Mouse (Mus musculus): ENCODE data around the gene Omt2b. TPM values are rescaled to one million over a fixed set of nuclear protein-coding genes. Genes with fewer than 3 reads are reported as not detected.
"Not testable (repeated sequence)": the region's sequence is repeated elsewhere in the genome, so short reads cannot be mapped to it uniquely, and the experiment has no call there.

The Omt2b gene
- total RNA-seq (2022), result not detected

DNA sequence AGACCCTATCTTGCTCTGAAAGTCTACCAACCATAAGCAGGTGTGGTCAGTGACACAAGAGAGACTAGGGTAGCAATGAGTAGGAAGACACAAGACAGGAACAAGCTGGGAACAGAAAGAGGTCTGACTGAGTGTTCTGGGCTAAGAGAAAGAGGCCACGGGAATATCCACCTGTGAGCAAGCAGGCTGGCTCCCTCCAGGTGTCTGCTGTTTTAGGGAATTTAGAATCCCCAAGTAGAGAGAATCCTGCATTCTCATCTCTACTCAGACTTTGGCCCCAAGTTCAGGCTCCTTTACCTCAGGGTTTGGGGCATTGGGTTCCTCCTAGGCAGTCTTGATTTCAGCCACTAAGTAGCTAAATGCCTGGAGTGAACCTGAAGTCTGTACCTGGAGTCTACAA is at the start of gene Omt2b:
TSS of gene Omt2b (plus strand) at position 301 of the 400 bp plus-strand sequence.
- not testable (repeated sequence) for DNase-seq (ENCODE audit: low spot score in 2 of 2)

DNA sequence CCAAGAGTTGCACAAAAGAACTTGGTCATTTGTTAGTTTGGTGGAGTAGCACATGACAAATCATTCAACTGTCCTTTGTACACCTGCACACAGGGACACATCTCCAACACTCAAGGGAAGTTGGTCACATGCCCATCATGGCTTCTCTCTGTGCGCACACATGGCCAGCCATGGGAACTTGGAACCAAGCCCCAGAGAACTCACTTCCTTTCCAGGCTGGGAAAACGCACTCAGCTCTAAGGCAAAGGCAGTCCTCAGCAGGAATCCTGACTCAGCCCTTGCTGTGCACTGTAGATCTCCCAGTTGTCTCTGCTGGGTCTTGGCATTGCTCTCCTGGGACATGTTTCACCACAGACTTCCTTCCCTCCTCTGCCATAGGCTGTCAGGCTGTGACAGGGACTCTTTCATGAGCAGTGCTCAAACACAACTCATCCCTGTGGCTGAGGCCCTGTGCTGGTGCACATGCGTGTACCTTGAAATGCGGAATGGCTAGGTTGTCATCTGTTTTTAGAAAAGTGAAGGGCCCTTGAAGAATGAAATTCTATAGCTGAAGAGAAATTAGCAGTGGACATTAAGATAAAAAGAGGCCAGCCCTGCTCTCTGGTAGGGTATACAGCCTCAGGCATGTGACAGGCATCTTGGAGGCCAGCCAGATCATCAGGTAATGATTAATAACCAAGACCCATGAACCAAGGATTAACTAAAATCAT is 45.2 kb upstream of the Omt2b start:
- DNase-seq (ENCODE audit: low spot score in 2 of 2), result not testable (repeated sequence)

DNA sequence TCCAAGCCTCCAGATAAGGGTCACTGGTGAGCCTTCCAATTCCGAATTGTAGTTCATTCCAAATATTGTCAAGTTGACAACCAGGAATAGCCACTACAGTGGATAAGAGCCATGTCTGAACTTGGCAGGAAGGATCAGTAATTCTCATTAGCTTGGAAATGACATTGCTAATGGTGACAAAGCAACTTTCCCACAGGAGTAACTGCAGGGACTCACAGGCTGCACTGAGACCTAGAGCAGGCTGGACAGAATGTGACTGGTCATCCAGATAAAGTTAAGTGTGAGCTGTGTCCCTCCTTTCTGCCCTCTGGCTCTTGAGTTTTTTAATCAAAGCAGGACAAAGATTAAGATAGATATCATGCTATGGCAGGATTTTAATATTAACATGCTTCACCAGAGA is 38.3 kb upstream of the Omt2b start:
- not testable (repeated sequence) for DNase-seq (ENCODE audit: low spot score in 2 of 2)

DNA sequence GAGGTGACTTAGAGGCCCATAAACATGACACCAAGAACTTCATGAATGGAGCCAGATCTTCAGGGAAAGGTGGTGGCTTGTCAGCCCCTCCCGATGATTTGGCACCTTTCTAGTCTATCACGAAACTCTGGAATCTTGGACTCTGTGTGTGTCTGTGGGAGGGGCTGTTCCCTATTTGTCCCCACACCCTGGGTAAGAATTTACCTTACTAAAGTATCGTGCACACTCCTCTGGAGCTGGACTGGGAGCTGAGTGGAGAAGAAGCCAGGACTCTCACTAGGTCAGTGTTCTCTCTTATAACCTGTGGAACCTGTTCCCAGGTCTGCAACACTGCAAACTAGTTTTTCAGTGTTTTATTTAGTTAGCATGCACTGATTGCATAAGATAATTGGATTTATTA is 37.7 kb upstream of the Omt2b start, which contains the start of gene Gm10639:
TSS of gene Gm10639 (plus strand) at position 201 of the 400 bp plus-strand sequence.
- DNase-seq (ENCODE audit: low spot score in 2 of 2), result not testable (repeated sequence)

DNA sequence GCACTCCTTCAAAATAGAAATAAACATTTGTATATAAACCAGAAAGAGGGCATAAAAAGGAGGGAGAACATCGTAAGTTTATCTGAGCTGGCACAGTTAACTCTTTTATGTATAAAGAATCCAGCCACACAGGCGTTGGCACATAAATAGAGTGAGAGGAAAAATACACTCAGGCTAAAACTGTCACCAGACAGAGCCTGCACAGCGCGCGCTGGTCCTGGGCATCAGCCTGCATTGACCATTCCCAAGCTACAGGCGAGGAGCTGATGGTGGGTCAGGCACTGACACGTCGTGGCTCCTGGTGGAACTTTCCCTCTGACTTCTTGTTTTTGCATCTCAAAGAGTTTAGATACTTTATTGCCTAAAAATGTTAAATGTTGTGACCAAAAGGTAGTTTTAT is 34.9 kb upstream of the Omt2b start:
- not testable (repeated sequence) for DNase-seq (ENCODE audit: low spot score in 2 of 2)

DNA sequence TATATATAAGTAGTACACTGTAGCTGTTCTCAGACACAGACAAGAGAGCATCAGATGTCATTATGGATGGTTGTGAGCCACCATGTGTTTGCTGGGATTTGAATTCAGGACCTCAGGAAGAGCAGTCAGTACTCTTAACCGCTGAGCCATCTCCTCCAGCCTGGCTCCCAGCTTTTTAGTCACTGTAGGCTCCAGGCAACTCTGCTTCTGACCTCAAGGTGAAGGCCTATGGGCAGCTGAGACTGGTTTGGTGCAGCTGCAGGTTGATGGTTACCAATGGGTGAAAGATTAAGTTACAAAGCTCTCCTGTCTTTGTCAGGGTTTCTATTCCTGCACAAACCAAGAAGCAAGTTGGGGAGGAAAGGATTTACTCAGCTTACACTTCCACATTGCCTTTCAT is 33.7 kb upstream of the Omt2b start:
- not testable (repeated sequence) for DNase-seq (ENCODE audit: low spot score in 2 of 2)

DNA sequence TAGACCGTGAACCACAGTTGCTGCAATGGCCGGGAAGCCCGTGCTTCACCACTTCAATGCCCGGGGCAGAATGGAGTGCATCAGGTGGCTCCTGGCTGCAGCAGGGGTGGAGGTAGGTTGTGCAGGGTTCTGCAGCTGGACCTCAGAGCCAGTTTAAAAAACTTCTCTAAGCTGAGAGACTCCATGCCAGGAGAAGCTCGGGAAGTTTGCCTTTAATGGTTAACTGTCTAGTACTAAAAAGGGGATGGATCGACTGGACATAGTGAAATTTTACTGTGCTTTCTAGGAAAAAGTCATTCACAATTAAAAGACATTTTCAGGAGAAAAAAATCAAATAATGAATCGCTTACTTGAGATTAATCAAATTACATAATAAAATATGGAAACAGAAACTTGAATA is 32.6 kb upstream of the Omt2b start:
- DNase-seq (ENCODE audit: low spot score in 2 of 2), result not testable (repeated sequence)

DNA sequence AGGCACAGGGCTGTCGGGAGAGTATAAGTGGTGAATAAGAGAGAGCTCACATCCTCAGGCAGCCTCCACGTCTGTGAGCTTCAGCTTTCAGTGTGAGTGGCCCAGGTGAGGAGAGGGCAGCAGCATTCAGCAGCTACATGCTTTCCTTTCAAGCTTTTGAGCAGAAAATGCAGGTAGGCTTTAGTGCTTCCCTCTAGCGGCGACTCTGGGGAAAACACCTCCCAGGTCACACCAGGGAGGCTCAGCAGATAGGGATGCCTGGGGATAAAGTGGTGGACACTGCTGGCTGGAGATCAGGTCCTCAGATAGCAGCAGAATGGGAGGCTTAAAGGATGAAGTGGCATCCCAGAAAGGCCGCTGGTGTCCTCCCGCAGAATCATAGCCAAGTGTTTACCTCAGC is 31.3 kb upstream of the Omt2b start:
- DNase-seq (ENCODE audit: low spot score in 2 of 2), result peak in 1 of 2 experiments; percentile 3

DNA sequence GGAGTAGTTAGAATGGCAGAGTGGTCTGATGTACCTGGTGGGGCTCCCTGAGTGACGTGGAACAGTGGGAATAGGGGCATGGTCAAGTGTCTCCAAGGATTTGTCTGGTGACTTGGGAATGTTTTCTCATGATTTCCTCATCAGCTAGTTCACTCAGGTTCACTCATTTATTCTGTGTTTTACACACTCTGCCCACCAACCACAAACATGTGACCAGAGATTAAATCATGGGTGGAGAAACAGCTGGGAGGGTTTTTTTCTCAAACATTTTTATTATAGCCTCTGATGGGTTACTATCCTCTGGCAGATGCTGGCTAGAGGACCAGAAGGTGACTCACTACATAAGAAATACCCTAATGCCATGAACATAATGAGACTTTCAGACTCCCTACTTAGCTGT is 29.2 kb upstream of the Omt2b start:
- no peak for DNase-seq (ENCODE audit: low spot score in 2 of 2)

DNA sequence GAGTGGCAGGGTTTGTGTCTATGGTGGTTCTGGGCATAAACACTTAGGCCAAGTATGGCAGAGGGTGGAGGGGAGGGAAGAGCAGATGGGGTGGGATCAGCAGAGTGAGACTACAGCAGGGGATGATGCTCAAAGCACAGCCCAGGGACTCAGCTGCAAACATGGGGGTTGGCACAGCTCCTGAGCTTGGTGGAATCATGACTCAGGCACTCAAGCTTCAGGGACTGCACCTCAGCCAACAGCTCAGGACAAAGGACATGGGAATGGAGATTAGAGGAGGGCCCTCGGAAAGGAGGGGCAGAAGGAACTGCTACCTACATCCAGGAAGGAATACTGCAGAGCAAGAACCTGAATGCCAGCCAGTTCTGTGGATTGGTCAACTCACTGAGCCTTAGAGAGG is 28.2 kb upstream of the Omt2b start:
- DNase-seq (ENCODE audit: low spot score in 2 of 2), result not testable (repeated sequence)

DNA sequence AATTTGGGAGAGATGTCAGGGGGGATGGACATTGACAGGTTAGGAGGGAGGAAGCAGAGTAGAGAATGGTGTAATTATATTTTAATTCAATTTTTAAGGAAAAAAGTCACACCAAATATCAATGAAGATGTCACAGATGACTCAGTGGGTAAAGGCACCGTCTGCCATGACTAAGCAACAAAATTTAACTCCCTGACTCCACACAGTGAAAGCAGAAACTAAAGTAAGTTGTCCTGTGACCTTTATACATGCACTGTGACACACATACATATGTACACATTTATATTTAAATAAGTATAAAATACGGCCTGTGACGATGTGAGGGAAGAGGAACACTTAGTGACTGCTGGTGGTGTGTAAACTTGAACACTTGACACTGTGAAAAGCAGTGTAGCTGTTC is 19.3 kb upstream of the Omt2b start:
- DNase-seq (ENCODE audit: low spot score in 2 of 2), result not testable (repeated sequence)

DNA sequence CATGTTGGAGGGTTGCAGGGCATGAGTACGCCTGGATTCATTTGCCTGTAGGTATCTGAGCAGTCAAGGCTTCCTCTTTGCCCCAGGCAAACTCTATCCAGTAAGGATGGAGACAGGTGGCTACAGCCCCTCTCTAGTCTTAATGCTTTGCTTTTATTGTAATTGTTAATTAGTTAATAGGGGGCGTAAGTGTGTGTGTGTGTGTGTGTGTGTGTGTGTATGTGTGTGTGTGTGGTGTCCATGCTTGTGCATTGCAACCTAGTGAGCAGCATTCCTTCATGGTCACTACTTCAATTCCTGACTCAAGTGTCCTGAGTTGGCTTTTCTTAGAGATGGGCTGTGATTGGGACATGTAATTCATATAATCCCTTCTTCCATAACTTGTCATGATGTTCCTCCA is 12.7 kb upstream of the Omt2b start, which contains the start of gene Omt2a:
TSS of gene Omt2a (minus strand) at position 101 of the 400 bp plus-strand sequence.
- no peak for DNase-seq (ENCODE audit: low spot score in 2 of 2)

DNA sequence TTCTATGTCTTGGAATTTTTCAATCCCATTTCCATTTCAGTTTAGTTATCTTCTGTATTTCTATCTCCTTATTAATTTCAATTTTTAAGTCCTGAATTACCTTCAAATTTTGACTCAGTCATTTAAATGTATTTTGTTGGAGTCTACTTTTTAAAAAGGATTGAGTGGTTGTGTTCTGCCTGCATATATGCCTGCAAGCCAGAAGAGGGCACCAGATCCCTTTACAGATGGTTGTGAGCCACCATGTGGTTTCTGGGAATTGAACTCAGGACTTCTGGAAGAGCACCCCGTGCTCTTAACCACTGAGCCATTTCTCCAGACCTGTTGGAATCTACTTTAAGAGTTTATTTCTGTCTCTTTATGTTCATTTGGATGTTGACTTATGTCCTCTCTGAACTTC is 7.9 kb upstream of the Omt2b start:
- no peak for DNase-seq (ENCODE audit: low spot score in 2 of 2)

DNA sequence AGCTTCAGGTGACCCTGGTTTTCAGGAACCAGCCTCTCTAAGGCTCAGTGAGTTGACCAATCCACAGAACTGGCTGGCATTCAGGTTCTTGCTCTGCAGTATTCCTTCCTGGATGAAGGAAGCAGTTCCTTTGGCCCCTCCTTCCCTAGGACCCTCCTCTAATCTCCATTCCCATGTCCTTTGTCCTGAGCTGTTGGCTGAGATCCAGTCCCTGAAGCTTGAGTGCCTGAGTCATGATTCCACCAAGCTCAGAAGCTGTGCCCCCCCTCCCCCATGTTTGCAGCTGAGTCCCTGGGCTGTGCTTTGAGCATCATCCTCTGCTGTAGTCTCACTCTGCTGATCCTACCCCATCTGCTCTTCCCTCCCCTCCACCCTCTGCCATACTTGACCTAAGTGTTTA is 9.7 kb downstream of the Omt2b start:
- DNase-seq (ENCODE audit: low spot score in 2 of 2), result not testable (repeated sequence)

DNA sequence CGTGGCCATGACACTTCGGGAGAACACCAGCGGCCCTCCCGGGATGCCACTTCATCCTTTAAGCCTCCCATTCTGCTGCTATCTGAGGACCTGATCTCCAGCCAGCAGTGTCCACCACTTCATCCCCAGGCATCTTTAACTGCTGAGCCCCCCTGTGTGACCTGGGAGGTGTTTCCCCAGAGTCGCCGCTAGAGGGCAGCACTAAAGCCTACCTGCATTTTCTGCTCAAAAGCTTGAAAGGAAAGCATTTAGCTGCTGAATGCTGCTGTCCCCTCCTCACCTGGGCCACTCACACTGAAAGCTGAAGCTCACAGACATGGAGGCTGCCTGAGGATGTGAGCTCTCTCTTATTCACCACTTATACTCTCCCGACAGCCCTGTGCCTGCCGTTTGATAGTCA is 12.9 kb downstream of the Omt2b start:
- not testable (repeated sequence) for DNase-seq (ENCODE audit: low spot score in 2 of 2)

DNA sequence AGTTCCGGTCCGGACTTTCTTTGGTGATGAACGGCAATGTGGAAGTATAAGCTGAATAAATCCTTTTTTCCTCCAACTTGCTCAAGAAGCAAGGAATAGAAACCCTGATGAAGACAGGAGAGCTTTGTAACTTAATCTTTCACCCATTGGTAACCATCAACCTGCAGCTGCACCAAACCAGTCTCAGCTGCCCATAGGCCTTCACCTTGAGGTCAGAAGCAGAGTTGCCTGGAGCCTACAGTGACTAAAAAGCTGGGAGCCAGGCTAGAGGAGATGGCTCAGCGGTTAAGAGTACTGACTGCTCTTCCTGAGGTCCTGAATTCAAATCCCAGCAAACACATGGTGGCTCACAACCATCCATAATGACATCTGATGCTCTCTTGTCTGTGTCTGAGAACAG is 15.1 kb downstream of the Omt2b start:
- DNase-seq (ENCODE audit: low spot score in 2 of 2), result not testable (repeated sequence)

DNA sequence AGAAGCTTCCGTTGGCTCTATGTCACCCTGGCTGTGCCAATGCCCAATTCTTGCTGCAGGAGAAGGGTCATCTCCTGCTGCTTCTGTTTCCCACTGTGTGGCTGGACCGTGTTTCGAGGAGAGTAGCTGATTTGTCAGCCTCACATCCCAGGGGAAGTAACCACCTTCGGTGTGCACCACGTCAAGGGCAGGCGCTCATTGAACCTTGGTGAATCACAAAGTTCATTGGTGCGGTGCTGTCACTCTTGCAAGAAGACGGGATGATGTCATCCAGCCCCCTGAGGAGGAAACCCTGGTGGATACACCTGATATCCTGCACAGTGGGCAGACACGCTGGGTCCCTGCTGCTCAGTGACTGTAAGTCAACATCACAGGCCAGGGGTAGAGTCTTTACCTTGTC is 15.7 kb downstream of the Omt2b start:
- DNase-seq (ENCODE audit: low spot score in 2 of 2), result not testable (repeated sequence)

DNA sequence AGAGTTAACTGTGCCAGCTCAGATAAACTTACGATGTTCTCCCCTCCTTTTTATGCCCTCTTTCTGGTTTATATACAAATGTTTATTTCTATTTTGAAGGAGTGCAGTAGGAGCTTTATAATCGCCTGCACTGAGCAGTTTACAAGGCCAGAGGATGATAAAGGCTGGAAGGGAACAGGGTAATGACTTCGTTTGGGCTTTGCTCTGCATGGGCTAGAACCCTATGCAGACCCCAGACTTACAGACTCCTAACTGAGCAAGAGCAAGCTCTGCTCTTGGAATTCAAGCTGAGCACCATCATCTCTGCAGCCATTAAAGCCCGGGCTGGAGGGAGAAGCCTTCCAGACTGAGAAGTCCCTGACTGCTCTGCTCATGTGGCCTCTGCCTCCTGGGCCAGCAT is 17.8 kb downstream of the Omt2b start:
- not testable (repeated sequence) for DNase-seq (ENCODE audit: low spot score in 2 of 2)

DNA sequence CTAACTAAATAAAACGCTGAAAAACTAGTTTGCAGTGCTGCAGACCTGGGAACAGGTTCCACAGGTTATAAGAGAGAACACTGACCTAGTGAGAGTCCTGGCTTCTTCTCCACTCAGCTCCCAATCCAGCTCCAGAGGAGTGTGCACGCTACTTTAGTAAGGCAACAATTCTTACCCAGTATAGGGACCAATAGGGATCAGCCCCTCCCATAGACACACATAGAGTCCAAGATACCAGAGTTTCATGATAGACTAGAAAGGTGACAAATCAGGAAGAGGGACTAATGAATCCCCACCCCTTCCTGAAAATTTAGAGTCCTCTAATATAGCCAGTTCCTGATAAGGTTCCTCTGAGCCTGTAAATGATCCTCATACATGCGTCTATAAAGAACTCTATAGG is 19.6 kb downstream of the Omt2b start:
- DNase-seq (ENCODE audit: low spot score in 2 of 2), result no peak

DNA sequence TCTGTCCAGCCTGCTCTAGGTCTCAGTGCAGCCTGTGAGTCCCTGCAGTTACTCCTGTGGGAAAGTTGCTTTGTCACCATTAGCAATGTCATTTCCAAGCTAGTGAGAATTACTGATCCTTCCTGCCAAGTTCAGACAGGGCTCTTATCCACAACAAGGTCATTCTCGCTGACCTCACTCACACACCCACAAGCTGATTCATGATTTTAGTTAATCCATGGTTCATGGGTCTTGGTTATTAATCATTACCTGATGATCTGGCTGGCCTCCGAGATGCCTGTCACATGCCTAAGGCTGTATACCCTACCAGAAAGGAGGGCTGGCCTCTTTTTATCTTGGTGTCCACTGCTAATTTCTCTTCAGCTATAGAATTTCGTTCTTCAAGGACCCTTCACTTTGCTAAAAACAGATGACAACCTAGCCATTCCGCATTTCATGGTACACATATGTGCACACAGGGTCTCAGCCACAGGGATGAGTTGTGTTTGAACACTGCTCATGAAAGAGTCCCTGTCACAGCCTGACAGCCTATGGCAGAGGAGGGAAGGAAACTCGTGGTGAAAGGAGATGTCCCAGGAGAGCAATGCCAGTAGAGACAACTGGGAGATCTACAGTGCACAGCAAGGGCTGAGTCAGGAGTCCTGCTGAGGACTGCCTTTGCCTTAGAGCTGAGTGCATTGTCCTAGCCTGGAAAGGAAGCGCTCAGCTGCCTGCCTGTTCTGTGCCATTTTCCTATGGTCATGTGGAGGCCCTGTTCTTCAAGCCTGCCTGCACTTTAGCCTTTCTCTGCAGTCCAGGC is 21.0 kb downstream of the Omt2b start:
- DNase-seq (ENCODE audit: low spot score in 2 of 2), result not testable (repeated sequence)

DNA sequence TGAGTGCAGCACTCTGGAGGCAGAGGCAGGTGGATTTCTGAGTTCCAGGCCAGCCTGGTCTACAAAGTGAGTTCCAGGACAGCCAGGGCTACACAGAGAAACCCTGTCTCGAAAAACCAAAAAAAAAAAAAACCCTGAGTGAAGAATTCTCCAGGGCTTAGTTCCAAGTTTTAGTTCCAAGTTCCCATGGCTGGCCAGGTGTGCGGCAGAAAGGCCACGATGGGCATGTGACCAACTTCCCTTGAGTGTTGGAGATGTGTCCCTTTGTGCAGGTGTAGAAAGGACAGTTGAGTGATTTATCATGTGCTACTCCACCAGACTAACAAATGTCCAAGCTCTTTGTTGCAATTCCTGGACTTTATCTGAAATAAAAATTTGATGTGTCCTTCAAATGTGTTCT is 21.8 kb downstream of the Omt2b start:
- not testable (repeated sequence) for DNase-seq (ENCODE audit: low spot score in 2 of 2)

DNA sequence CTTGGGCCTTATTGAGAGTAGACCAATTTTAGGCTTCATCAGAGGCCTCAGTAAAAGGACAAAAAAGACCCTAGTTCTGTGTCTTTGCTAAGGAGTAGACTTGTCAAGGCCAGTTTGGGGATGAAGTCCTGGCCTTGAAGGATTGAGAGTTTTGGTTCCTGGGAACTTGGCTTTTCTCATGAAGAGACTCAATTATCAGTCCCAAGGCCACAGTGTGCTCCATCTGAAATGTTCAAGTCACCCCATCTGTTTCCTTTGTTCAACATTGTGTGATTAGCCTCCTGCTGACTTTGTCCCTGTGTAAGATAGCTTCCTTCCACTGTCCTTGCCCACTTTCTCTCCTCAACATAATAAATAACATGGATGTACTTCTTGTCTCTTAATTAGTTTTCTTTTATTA is 22.6 kb downstream of the Omt2b start:
- DNase-seq (ENCODE audit: low spot score in 2 of 2), result not testable (repeated sequence)
